Mouse (Mus musculus) liver, embryonic 15.5 days (tissue): ENCODE measurements around the gene Pkp2. TPM values are rescaled to one million over a fixed set of nuclear protein-coding genes. Genes with fewer than 3 reads are reported as not detected.
"Not testable (repeated sequence)": the region's sequence is repeated elsewhere in the genome, so short reads cannot be mapped to it uniquely, and the experiment has no call there.

Experiments used
- ATAC-seq: fragments of 200-750 bp; cut with Nextera tagmentation; 2 replicates; pipeline ENCODE4 v1.8.0; 2017; ENCODE audit warnings: moderate number of reproducible peaks, mild to moderate bottlenecking, moderate library complexity; ENCODE audit not compliant: insufficient read depth
- H3K27ac ChIP-seq: fragments of 300-500 bp; sonication (generic); replicated peaks from 2 replicates; pipeline ENCODE4 v1.5.1; 2015; ENCODE audit warnings: mild to moderate bottlenecking, inconsistent platforms
- H3K27me3 ChIP-seq: fragments of 300-500 bp; sonication (generic); 2 replicates; pipeline ENCODE4 v1.6.1; 2015; ENCODE audit warnings: mild to moderate bottlenecking, inconsistent platforms
- H3K36me3 ChIP-seq: fragments of 300-500 bp; sonication (generic); replicated peaks from 2 replicates; pipeline ENCODE4 v1.6.1; 2015; ENCODE audit warnings: moderate library complexity, mild to moderate bottlenecking, inconsistent platforms
- H3K4me1 ChIP-seq: fragments of 300-500 bp; sonication (generic); replicated peaks from 2 replicates; pipeline ENCODE4 v1.6.1; 2015; ENCODE audit warnings: inconsistent platforms
- H3K4me2 ChIP-seq: fragments of 300-500 bp; sonication (generic); 2 replicates; pipeline ENCODE4 v1.6.1; 2015; ENCODE audit warnings: moderate library complexity, mild to moderate bottlenecking, inconsistent platforms
- H3K4me3 ChIP-seq: fragments of 300-500 bp; sonication (generic); replicated peaks from 2 replicates; pipeline ENCODE4 v1.5.1; 2015; ENCODE audit warnings: mild to moderate bottlenecking, inconsistent platforms
- H3K9ac ChIP-seq: fragments of 300-500 bp; sonication (generic); 2 replicates; pipeline ENCODE4 v1.6.1; 2015; ENCODE audit warnings: moderate library complexity, mild to moderate bottlenecking, inconsistent platforms
- H3K9me3 ChIP-seq: fragments of 300-500 bp; sonication (generic); replicated peaks from 2 replicates; pipeline ENCODE4 v1.6.1; 2016; ENCODE audit warnings: inconsistent platforms
- WGBS: fragments of 180-500 bp; shearing (Covaris S2); methylation state at CpG from one replicate; pipeline ENCODE4 v1.1.7; 2015; ENCODE audit warnings: mixed read lengths; ENCODE audit not compliant: insufficient replicate concordance; 5-methylcytosine and 5-hydroxymethylcytosine counted together
- polyA plus RNA-seq: library from polyadenylated mRNA; unstranded; fragments of >200 nt; fragmentation: Nextera tagmentation; extraction: Ambion mirVana; gene quantifications from 2 replicates; pipeline ENCODE4 v1.2.1, GENCODE M21; 2015

Gene Pkp2
- 10.5 and 11.7 TPM in 2 replicates for polyA plus RNA-seq

DNA sequence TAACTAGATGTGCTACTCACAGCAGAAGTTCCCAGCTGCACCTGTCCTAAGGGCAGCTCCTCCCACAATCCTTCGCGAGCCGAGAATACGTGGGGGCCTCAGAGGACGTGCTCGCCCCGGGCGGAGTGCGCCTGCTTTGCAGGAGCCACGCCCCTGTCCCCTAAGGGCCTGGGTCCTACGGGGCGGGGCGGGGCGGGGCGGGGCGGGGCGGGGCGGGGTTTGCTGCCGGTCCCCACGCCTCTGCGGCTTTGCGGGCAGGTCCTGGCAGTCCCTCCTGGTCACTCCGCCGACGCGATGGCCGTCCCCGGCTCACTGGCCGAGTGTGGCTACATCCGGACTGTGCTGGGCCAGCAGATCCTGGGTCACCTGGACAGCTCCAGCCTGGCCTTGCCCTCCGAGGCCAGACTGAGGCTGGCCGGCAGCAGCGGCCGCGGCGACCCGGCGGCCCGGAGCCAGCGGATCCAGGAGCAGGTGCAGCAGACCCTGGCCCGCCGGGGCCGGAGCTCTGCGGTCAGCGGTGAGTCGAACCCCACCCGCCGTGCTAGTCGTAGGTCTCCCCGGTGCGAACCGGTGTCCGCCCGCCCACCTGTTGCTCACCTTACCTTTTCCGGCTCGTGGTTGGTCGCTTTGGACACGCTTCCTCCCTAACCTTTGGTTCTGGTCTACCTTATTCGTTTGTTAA, at the start of gene Pkp2:
TSS of gene Pkp2 (plus strand) at position 240 of the 682 bp plus-strand sequence.
- Histone ChIP-seq H3K9ac (peak within 1 kb of the TSS; percentile 52; the same call in 1 of the 2 replicates), H3K4me3 (peak within 1 kb of the TSS; percentile 65), H3K36me3 (no peaks in the 10 kb centered on the region), H3K27ac (peak within 1 kb of the TSS; percentile 57), H3K4me1 (peaks cover 17% of the 10 kb centered on the region; the same call in 1 of the 2 replicates), H3K27me3 (peaks cover 49% of the 10 kb centered on the region), H3K9me3 (no peaks in the 10 kb centered on the region), H3K4me2 (peak within 1 kb of the TSS; percentile 87)
- WGBS, result under 1% methylated on average over 58 of the region's 59 CpGs
- ATAC-seq, result peak; percentile 89

DNA sequence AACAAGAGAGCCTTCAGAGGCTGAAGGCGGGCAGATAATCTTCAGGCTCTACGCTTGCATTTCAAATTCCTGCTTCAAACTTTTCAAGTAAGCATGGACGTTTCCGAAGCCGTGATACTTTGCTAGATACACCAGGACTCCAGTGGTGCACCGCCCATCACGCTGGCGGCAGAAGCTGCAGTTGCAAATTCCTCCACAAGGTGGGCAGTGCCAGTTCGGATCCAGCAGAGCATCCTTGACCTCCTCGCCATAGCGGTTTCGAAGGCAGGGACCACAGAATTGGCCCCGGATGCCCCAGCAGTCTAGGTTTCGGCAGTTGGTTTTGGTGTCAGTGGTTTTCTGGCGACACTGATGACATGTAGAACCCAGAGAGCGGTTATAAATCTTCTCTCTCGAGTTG, 15.7 kb upstream of the Pkp2 start:
- Histone ChIP-seq H3K27me3 (peaks cover 3% of the 10 kb centered on the region; the same call in 1 of the 2 replicates), H3K9me3 (no peaks in the 10 kb centered on the region), H3K36me3 (no peaks in the 10 kb centered on the region), H3K4me2 (no peak overlapping the region), H3K4me3 (no peak overlapping the region), H3K4me1 (no peaks in the 10 kb centered on the region), H3K9ac (no peak overlapping the region), H3K27ac (no peak overlapping the region)
- no peak for ATAC-seq
- 55% methylated on average over 17 of the region's 17 CpGs for WGBS

- not testable (repeated sequence) for H3K36me3 ChIP-seq, H3K9me3 ChIP-seq, H3K4me3 ChIP-seq, H3K9ac ChIP-seq, H3K4me1 ChIP-seq, H3K27me3 ChIP-seq, H3K4me2 ChIP-seq, ATAC-seq, H3K27ac ChIP-seq
- WGBS, result 28% methylated on average over 8 of the region's 8 CpGs
Observed at GRCm38 (mm10) chr16:16201991-16202390, 11.1 kb upstream of the Pkp2 start.

- no peak overlapping the region for H3K4me3 ChIP-seq
- WGBS, result 26% methylated on average over 1 of the region's 1 CpGs
Observed at GRCm38 (mm10) chr16:16204648-16205047, 8.5 kb upstream of the Pkp2 start.

DNA sequence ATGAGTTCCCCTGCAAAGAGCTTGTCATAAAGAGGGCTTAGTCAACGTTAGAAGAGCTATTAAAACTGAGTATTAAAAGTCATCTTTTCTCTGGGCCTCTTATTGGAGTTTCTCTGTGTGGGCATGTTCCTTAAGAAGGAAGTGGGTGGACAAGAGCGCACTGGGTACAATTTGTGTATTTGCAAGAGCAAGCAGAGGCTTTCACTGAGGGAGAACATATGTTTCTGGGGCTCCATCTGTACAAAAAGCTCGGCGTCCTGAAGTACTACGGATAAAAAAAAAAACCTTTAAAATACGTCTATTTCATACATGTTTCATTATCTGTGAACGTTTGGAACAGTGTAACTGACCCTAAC, 417 bp upstream of the Pkp2 start:
- peaks cover 49% of the 10 kb centered on the region for H3K27me3 ChIP-seq
- WGBS, result 12% methylated on average over 7 of the region's 7 CpGs
- H3K27ac ChIP-seq, result no peak overlapping the region
- peak overlapping the region; percentile 87 for H3K4me2 ChIP-seq
- H3K9ac ChIP-seq, result no peak overlapping the region
- peaks cover 17% of the 10 kb centered on the region; the same call in 1 of the 2 replicates for H3K4me1 ChIP-seq
- no peak for ATAC-seq
- no peaks in the 10 kb centered on the region for H3K36me3 ChIP-seq
- peak overlapping the region; percentile 65 for H3K4me3 ChIP-seq
- no peaks in the 10 kb centered on the region for H3K9me3 ChIP-seq

More at GRCm38 (mm10) chr16:16204648-16205047, 8.5 kb upstream of the Pkp2 start:
- ATAC-seq, result no peak
- no peaks in the 10 kb centered on the region for H3K27me3 ChIP-seq
- no peak overlapping the region for H3K4me2 ChIP-seq
- H3K27ac ChIP-seq, result no peak overlapping the region
- H3K36me3 ChIP-seq, result no peaks in the 10 kb centered on the region
- H3K9me3 ChIP-seq, result no peaks in the 10 kb centered on the region
- H3K4me1 ChIP-seq, result no peaks in the 10 kb centered on the region
- H3K9ac ChIP-seq, result no peak overlapping the region

GRCm38 (mm10) chr16:16213761-16214305, 715 bp downstream of the Pkp2 start:
- Histone ChIP-seq H3K27me3 (peaks cover 49% of the 10 kb centered on the region), H3K27ac (peak overlapping the region; percentile 57), H3K4me2 (peak overlapping the region; percentile 87), H3K36me3 (no peaks in the 10 kb centered on the region), H3K4me1 (peaks cover 17% of the 10 kb centered on the region; the same call in 1 of the 2 replicates), H3K4me3 (peak overlapping the region; percentile 65), H3K9me3 (no peaks in the 10 kb centered on the region), H3K9ac (peak overlapping the region; percentile 52; the same call in 1 of the 2 replicates)
- no peak for ATAC-seq
- WGBS, result 2% methylated on average over 17 of the region's 17 CpGs

DNA sequence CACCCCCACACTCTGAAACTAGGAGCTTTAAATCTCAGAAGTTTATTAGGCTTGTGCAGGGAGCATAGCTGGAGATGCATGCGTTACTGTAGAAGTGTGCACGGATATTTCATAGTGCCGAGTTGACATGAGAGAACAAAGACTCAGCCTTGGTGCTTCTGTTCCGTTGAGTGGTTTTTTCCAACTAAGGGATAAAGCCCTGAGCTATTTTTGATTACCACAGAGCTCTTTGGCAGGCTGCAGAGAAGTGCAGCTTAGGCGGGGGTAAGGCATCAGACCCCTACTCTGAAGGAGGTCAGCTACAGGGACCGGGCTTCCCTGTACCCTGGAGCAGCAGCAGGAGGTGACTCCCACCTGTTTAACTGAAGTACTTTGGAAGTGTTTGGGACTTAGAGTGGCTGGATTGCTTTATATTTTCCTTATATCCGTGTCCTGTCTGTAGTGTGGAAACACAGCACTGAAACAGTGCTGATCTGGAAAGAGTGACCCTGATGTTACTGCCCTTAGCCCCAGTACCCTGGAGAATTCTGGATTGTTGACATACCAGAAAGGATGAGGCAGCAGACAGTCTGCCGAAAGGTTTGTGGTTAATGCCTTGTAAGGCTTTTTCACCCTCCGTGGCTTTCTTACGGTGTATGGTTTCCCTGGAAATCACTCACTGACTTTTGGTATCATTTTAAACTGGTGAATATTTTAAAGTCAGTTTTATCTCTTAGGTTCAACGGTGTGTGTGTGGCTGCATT, 2.7 kb downstream of the Pkp2 start:
- ATAC-seq, result no peak
- no peaks in the 10 kb centered on the region for H3K9me3 ChIP-seq
- H3K4me3 ChIP-seq, result no peak overlapping the region
- H3K27ac ChIP-seq, result no peak overlapping the region
- no peak overlapping the region for H3K9ac ChIP-seq
- H3K27me3 ChIP-seq, result peaks cover 49% of the 10 kb centered on the region
- H3K4me1 ChIP-seq, result peaks cover 17% of the 10 kb centered on the region; the same call in 1 of the 2 replicates
- WGBS, result 27% methylated on average over 11 of the region's 11 CpGs
- no peaks in the 10 kb centered on the region for H3K36me3 ChIP-seq
- H3K4me2 ChIP-seq, result no peak overlapping the region

DNA sequence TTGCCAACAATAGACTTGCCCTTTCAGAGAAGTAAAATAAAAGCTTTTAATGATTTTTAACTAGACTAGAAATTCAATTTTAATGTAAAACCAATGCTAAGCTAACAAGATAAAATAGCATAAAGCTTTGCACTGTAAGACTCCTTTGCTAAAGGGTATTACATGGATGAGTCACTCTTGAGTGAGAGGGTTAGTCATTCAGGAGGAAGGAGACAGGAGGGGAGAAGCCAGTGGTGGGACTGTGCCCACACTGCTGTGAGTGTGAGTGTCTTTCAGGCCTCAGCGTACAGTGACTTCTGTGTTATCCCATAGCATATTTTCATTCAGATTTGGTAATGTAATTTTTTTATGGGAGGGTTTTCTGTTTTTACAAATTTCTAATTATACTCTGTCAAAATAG, 3.8 kb downstream of the Pkp2 start:
- H3K4me3 ChIP-seq, result no peak overlapping the region
- WGBS, result 64% methylated on average over 1 of the region's 1 CpGs
- ATAC-seq, result no peak

DNA sequence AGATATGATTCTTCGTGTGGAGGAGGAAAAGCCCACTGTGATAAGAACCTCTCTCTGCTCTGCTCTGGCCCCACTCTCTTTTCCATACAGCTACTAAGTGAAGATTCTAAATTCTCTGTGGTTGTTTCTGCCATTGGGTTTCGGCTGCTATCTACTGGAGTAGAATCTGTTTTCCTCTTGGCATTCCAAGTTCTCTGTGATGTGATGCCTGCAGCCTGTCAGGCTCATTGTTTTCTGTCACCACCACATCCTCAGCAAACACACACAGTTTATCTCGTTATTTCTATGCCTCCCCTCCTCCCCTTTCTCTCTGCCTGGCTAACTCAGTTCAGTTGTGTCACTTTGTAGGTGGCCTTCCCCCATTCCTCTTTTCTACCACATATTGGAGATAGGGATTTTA, 6.7 kb downstream of the Pkp2 start:
- peaks cover 20% of the 10 kb centered on the region for H3K27me3 ChIP-seq
- peaks cover 6% of the 10 kb centered on the region; the same call in 1 of the 2 replicates for H3K4me1 ChIP-seq
- 17% methylated on average over 3 of the region's 3 CpGs for WGBS
- H3K4me3 ChIP-seq, result no peak overlapping the region
- H3K9ac ChIP-seq, result no peak overlapping the region
- no peak overlapping the region for H3K4me2 ChIP-seq
- no peak overlapping the region for H3K27ac ChIP-seq
- no peaks in the 10 kb centered on the region for H3K36me3 ChIP-seq
- no peak for ATAC-seq
- no peaks in the 10 kb centered on the region for H3K9me3 ChIP-seq

More for the DNA sequence above, 3.8 kb downstream of the Pkp2 start:
- Histone ChIP-seq H3K27me3 (peaks cover 49% of the 10 kb centered on the region), H3K36me3 (no peaks in the 10 kb centered on the region), H3K27ac (no peak overlapping the region), H3K9ac (no peak overlapping the region), H3K4me2 (no peak overlapping the region), H3K9me3 (no peaks in the 10 kb centered on the region), H3K4me1 (peaks cover 17% of the 10 kb centered on the region; the same call in 1 of the 2 replicates)

- Histone ChIP-seq H3K9me3 (no peaks in the 10 kb centered on the region), H3K36me3 (0 out of 2 replicates have a peak, but pooled peaks cover 3% of the 10 kb centered on the region), H3K9ac (no peak overlapping the region), H3K27me3 (no peaks in the 10 kb centered on the region), H3K27ac (no peak overlapping the region), H3K4me2 (no peak overlapping the region), H3K4me1 (no peaks in the 10 kb centered on the region; the same call in 1 of the 2 replicates), H3K4me3 (no peak overlapping the region)
- ATAC-seq, result no peak
- WGBS, result 59% methylated on average over 1 of the region's 1 CpGs
Observed at GRCm38 (mm10) chr16:16222651-16223050, 9.5 kb downstream of the Pkp2 start.

GRCm38 (mm10) chr16:16224506-16224924, 11.4 kb downstream of the Pkp2 start:
- Histone ChIP-seq H3K9ac (no peak overlapping the region), H3K4me2 (no peak overlapping the region), H3K4me3 (no peak overlapping the region), H3K27ac (no peak overlapping the region), H3K9me3 (no peaks in the 10 kb centered on the region), H3K27me3 (no peaks in the 10 kb centered on the region), H3K4me1 (no peaks in the 10 kb centered on the region; the same call in 1 of the 2 replicates), H3K36me3 (0 out of 2 replicates have a peak, but pooled peaks cover 3% of the 10 kb centered on the region)
- ATAC-seq, result peak; percentile 63
- 45% methylated on average over 4 of the region's 4 CpGs for WGBS
